Mouse (Mus musculus): ENCODE data around the gene Rbm12.
"Not testable (repeated sequence)": the region's sequence is repeated elsewhere in the genome, so short reads cannot be mapped to it uniquely, and the experiment has no call there.

Gene Rbm12

GRCm38 (mm10) chr2:156111358-156112079, at the start of gene Rbm12, which contains the start of gene Cpne1:
Gene Rbm12, minus strand, starts transcription at chr2:156111978.
Gene Cpne1, minus strand, starts transcription at chr2:156111965.
- DNase-seq (ENCODE audit: low spot score in 2 of 2) = peak; percentile 89 to 92

- DNase-seq (ENCODE audit: low spot score in 2 of 2) = no peak
Observed at GRCm38 (mm10) chr2:156151538-156151937, 39.8 kb upstream of the Rbm12 start.

- no peak for DNase-seq (ENCODE audit: low spot score in 2 of 2)
Observed at GRCm38 (mm10) chr2:156147316-156147915, 35.6 kb upstream of the Rbm12 start.

GRCm38 (mm10) chr2:156146272-156146989, 34.7 kb upstream of the Rbm12 start:
- no peak for DNase-seq (ENCODE audit: low spot score in 2 of 2)

- no peak for DNase-seq (ENCODE audit: low spot score in 2 of 2)
Observed at GRCm38 (mm10) chr2:156145486-156146130, 33.8 kb upstream of the Rbm12 start.

GRCm38 (mm10) chr2:156143953-156144724, 32.4 kb upstream of the Rbm12 start, which contains the start of the genes Romo1 and Nfs1:
Gene Romo1, plus strand, starts transcription at chr2:156144039.
Gene Nfs1, minus strand, starts transcription at chr2:156144186.
- peak; percentile 94 to 98 for DNase-seq (ENCODE audit: low spot score in 2 of 2)

- no peak for DNase-seq (ENCODE audit: low spot score in 2 of 2)
Observed at GRCm38 (mm10) chr2:156143367-156143766, 31.6 kb upstream of the Rbm12 start.

- no peak for DNase-seq (ENCODE audit: low spot score in 2 of 2)
Observed at GRCm38 (mm10) chr2:156142820-156143219, 31.0 kb upstream of the Rbm12 start.

GRCm38 (mm10) chr2:156135695-156136094, 23.9 kb upstream of the Rbm12 start:
- DNase-seq (ENCODE audit: low spot score in 2 of 2) = no peak

- no peak for DNase-seq (ENCODE audit: low spot score in 2 of 2)
Observed at GRCm38 (mm10) chr2:156134161-156134560, 22.4 kb upstream of the Rbm12 start.

- no peak for DNase-seq (ENCODE audit: low spot score in 2 of 2)
Observed at GRCm38 (mm10) chr2:156126992-156127391, 15.2 kb upstream of the Rbm12 start, which contains the start of gene Gm28036. Gene Gm28036, minus strand, starts transcription at chr2:156127092.

GRCm38 (mm10) chr2:156123731-156124130, 12.0 kb upstream of the Rbm12 start:
- no peak for DNase-seq (ENCODE audit: low spot score in 2 of 2)

GRCm38 (mm10) chr2:156119566-156119965, 7.8 kb upstream of the Rbm12 start:
- no peak for DNase-seq (ENCODE audit: low spot score in 2 of 2)

GRCm38 (mm10) chr2:156112080-156112423, 274 bp upstream of the Rbm12 start:
- DNase-seq (ENCODE audit: low spot score in 2 of 2) = not testable (repeated sequence)

- DNase-seq (ENCODE audit: low spot score in 2 of 2) = peak; percentile 35 to 47
Observed at GRCm38 (mm10) chr2:156110627-156111357, 986 bp downstream of the Rbm12 start.

- no peak for DNase-seq (ENCODE audit: low spot score in 2 of 2)
Observed at GRCm38 (mm10) chr2:156091926-156092325, 19.9 kb downstream of the Rbm12 start.

GRCm38 (mm10) chr2:156089799-156090198, 22.0 kb downstream of the Rbm12 start:
- DNase-seq (ENCODE audit: low spot score in 2 of 2) = no peak

- no peak for DNase-seq (ENCODE audit: low spot score in 2 of 2)
Observed at GRCm38 (mm10) chr2:156087391-156088110, 24.2 kb downstream of the Rbm12 start.

GRCm38 (mm10) chr2:156084541-156084940, 27.2 kb downstream of the Rbm12 start:
- DNase-seq (ENCODE audit: low spot score in 2 of 2) = no peak

- no peak for DNase-seq (ENCODE audit: low spot score in 2 of 2)
Observed at GRCm38 (mm10) chr2:156080391-156080790, 31.4 kb downstream of the Rbm12 start.

Data from right cerebral cortex, adult 2 months (tissue).